Mouse (Mus musculus) layer of hippocampus, adult 9-10 months (tissue): Measurements from ENCODE around the gene Tsc22d2.

Experiments
- DNase-seq: peaks from one replicate; pipeline ENCODE4 v3.0.0; 2022; ENCODE audit warnings: low spot score

Gene Tsc22d2

GRCm38 (mm10) chr3:58414234-58414938 is at the start of gene Tsc22d2:
TSS of gene Tsc22d2 (plus strand) at chr3:58414715.
- peak; percentile 77 for DNase-seq

GRCm38 (mm10) chr3:58366756-58367155 is 47.8 kb upstream of the Tsc22d2 start:
- no peak for DNase-seq

GRCm38 (mm10) chr3:58370811-58371210 is 43.7 kb upstream of the Tsc22d2 start:
- no peak for DNase-seq

GRCm38 (mm10) chr3:58372066-58372904 is 42.2 kb upstream of the Tsc22d2 start:
- peak; percentile 40 for DNase-seq

- DNase-seq: no peak
Observed at GRCm38 (mm10) chr3:58372905-58373208, 41.7 kb upstream of the Tsc22d2 start.

- DNase-seq: no peak
Observed at GRCm38 (mm10) chr3:58374281-58374680, 40.2 kb upstream of the Tsc22d2 start.

- no peak for DNase-seq
Observed at GRCm38 (mm10) chr3:58376713-58377112, 37.8 kb upstream of the Tsc22d2 start.

GRCm38 (mm10) chr3:58377589-58378134 is 36.9 kb upstream of the Tsc22d2 start:
- DNase-seq: no peak

- DNase-seq: no peak
Observed at GRCm38 (mm10) chr3:58382676-58383075, 31.8 kb upstream of the Tsc22d2 start.

GRCm38 (mm10) chr3:58385060-58385459 is 29.5 kb upstream of the Tsc22d2 start:
- no peak for DNase-seq

GRCm38 (mm10) chr3:58388731-58389130 is 25.8 kb upstream of the Tsc22d2 start:
- no peak for DNase-seq

GRCm38 (mm10) chr3:58398541-58398940 is 16.0 kb upstream of the Tsc22d2 start:
- DNase-seq: no peak

GRCm38 (mm10) chr3:58399931-58400330 is 14.6 kb upstream of the Tsc22d2 start:
- no peak for DNase-seq

- DNase-seq: no peak
Observed at GRCm38 (mm10) chr3:58411669-58412068, 2.8 kb upstream of the Tsc22d2 start.

GRCm38 (mm10) chr3:58413671-58414070 is 844 bp upstream of the Tsc22d2 start:
- no peak for DNase-seq

GRCm38 (mm10) chr3:58414986-58415883 is 720 bp downstream of the Tsc22d2 start:
- DNase-seq: no peak

- DNase-seq: no peak
Observed at GRCm38 (mm10) chr3:58415884-58416725, 1.6 kb downstream of the Tsc22d2 start.

GRCm38 (mm10) chr3:58416726-58417437 is 2.4 kb downstream of the Tsc22d2 start:
- no peak for DNase-seq

- DNase-seq: no peak
Observed at GRCm38 (mm10) chr3:58418724-58419705, 4.5 kb downstream of the Tsc22d2 start.
